Mouse (Mus musculus) ES-Bruce4 (cell line): Measurements from ENCODE around the gene Adgre5. TPM values are rescaled to one million over a fixed set of nuclear protein-coding genes. Genes with fewer than 3 reads are reported as not detected.

ENCODE experiments used
- H3K27ac ChIP-seq: 2 replicates; pipeline ENCODE4 v1.5.1; 2012; ENCODE audit warnings: low read length, inconsistent platforms; ENCODE audit not compliant: insufficient read depth
- H3K27me3 ChIP-seq: 2 replicates; pipeline ENCODE4 v1.6.1; 2012; ENCODE audit warnings: mild to moderate bottlenecking, low read length, inconsistent platforms; ENCODE audit not compliant: control insufficient read depth, poor library complexity, insufficient read depth, severe bottlenecking
- H3K36me3 ChIP-seq: 2 replicates; pipeline ENCODE4 v1.6.1; 2012; ENCODE audit warnings: inconsistent platforms, mild to moderate bottlenecking, low read length, moderate library complexity; ENCODE audit not compliant: control insufficient read depth, poor library complexity, insufficient read depth, severe bottlenecking
- H3K4me1 ChIP-seq: one replicate; pipeline ENCODE4 v1.8.1; 2011; ENCODE audit warnings: low read length; ENCODE audit not compliant: control insufficient read depth, insufficient read depth
- H3K4me3 ChIP-seq: 2 replicates; pipeline ENCODE4 v1.5.1; 2011; ENCODE audit warnings: low read depth, mild to moderate bottlenecking, low read length
- H3K9ac ChIP-seq: 2 replicates; pipeline ENCODE4 v1.6.1; 2012; ENCODE audit warnings: low read depth, mild to moderate bottlenecking, inconsistent platforms; ENCODE audit not compliant: poor library complexity, severe bottlenecking
- H3K9me3 ChIP-seq: replicated peaks from 2 replicates; pipeline ENCODE4 v1.6.1; 2012; ENCODE audit warnings: mild to moderate bottlenecking, low read length, inconsistent platforms; ENCODE audit not compliant: control insufficient read depth, poor library complexity, insufficient read depth, severe bottlenecking
- CTCF ChIP-seq: IDR thresholded peaks from one replicate; pipeline ENCODE4 v1.8.1; 2011; ENCODE audit warnings: low read depth, low read length
- EP300 ChIP-seq: IDR thresholded peaks from 2 replicates; pipeline ENCODE4 v1.6.1; 2011; ENCODE audit warnings: low read depth, low read length; ENCODE audit not compliant: insufficient read depth
- POLR2A ChIP-seq: IDR thresholded peaks from one replicate; pipeline ENCODE4 v1.8.1; 2011; ENCODE audit warnings: low read length; ENCODE audit not compliant: insufficient read depth
- polyA plus RNA-seq: library from polyadenylated mRNA; stranded (reverse); fragments of >200 nt; gene quantifications from 2 replicates; pipeline ENCODE4 v1.2.4, GENCODE M21; 2011; ENCODE audit warnings: low read depth; ENCODE audit not compliant: missing spikeins, insufficient read depth, insufficient read length

The Adgre5 gene
- polyA plus RNA-seq, 1 experiment = 17.5 TPM

GRCm38 (mm10) chr8:83715771-83716170 is 25.4 kb downstream of the Adgre5 start:
- peak overlapping the region; percentile 96 for H3K4me3 ChIP-seq
- H3K4me1 ChIP-seq = no peaks in the 10 kb centered on the region
- no peaks in the 10 kb centered on the region for H3K9me3 ChIP-seq
- H3K27ac ChIP-seq = peak overlapping the region; percentile 15
- TF ChIP-seq EP300 = no peak
- no peak for TF ChIP-seq POLR2A
- no peak for TF ChIP-seq CTCF
- H3K36me3 ChIP-seq = peaks cover 27% of the 10 kb centered on the region
- H3K9ac ChIP-seq = peak overlapping the region; percentile 87
- no peaks in the 10 kb centered on the region for H3K27me3 ChIP-seq

GRCm38 (mm10) chr8:83715031-83715690 is 26.0 kb downstream of the Adgre5 start, which contains the start of gene Ddx39:
Ddx39 (plus strand) TSS chr8:83715177.
- peak within 1 kb of the TSS; percentile 87 for H3K9ac ChIP-seq
- H3K4me3 ChIP-seq = peak within 1 kb of the TSS; percentile 96
- H3K27ac ChIP-seq = peak within 1 kb of the TSS; percentile 15
- no peaks in the 10 kb centered on the region for H3K27me3 ChIP-seq
- TF ChIP-seq POLR2A (no peak), EP300 (peak; percentile 47; the same call in 1 of the 2 replicates), CTCF (no peak)
- peaks cover 21% of the 10 kb centered on the region for H3K36me3 ChIP-seq
- no peaks in the 10 kb centered on the region for H3K9me3 ChIP-seq
- H3K4me1 ChIP-seq = no peaks in the 10 kb centered on the region

DNA sequence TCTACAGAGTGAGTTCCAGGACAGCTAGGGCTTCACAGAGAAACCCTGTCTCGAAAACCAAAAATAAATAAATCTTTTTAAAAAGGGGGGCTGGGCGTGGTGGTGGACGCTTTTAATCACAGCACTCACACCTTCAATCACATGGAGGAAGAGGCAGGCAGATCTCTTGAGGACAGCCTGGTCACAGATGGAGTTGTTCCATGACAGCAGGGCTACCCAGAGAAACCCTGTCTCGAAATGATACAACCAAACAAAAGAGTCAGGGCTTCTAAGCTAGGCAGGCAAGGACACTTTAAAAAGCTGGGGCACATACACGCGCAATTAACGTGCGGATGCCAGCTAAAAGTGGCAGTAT is 26.5 kb downstream of the Adgre5 start:
- Histone ChIP-seq H3K36me3 (peaks cover 16% of the 10 kb centered on the region), H3K27me3 (no peaks in the 10 kb centered on the region), H3K9ac (peak overlapping the region; percentile 87), H3K4me1 (no peaks in the 10 kb centered on the region), H3K4me3 (peak overlapping the region; percentile 53), H3K27ac (no peak overlapping the region; the same call in 1 of the 2 replicates), H3K9me3 (no peaks in the 10 kb centered on the region)
- TF ChIP-seq POLR2A = no peak
- TF ChIP-seq EP300 = no peak

GRCm38 (mm10) chr8:83707554-83707953 is 33.6 kb downstream of the Adgre5 start:
- no peaks in the 10 kb centered on the region for H3K36me3 ChIP-seq

GRCm38 (mm10) chr8:83706411-83706810 is 34.7 kb downstream of the Adgre5 start:
- Histone ChIP-seq H3K9ac (no peak overlapping the region), H3K36me3 (no peaks in the 10 kb centered on the region), H3K4me1 (peaks cover 2% of the 10 kb centered on the region), H3K4me3 (no peak overlapping the region), H3K27me3 (no peaks in the 10 kb centered on the region), H3K27ac (no peak overlapping the region), H3K9me3 (no peaks in the 10 kb centered on the region)
- no peak for TF ChIP-seq CTCF
- no peak for TF ChIP-seq EP300
- TF ChIP-seq POLR2A = no peak

More at GRCm38 (mm10) chr8:83707554-83707953, 33.6 kb downstream of the Adgre5 start:
- TF ChIP-seq POLR2A (no peak), CTCF (no peak), EP300 (no peak)
- Histone ChIP-seq H3K9ac (no peak overlapping the region), H3K4me1 (no peaks in the 10 kb centered on the region), H3K27ac (no peak overlapping the region), H3K27me3 (no peaks in the 10 kb centered on the region), H3K4me3 (no peak overlapping the region), H3K9me3 (no peaks in the 10 kb centered on the region)

GRCm38 (mm10) chr8:83703426-83703825 is 37.7 kb downstream of the Adgre5 start:
- Histone ChIP-seq H3K9ac (no peak overlapping the region), H3K9me3 (no peaks in the 10 kb centered on the region), H3K4me1 (peaks cover 2% of the 10 kb centered on the region), H3K27me3 (no peaks in the 10 kb centered on the region), H3K36me3 (no peaks in the 10 kb centered on the region), H3K4me3 (no peak overlapping the region), H3K27ac (no peak overlapping the region)
- no peak for TF ChIP-seq EP300
- TF ChIP-seq CTCF = no peak
- no peak for TF ChIP-seq POLR2A
